Mouse (Mus musculus): ENCODE measurements at regions not wholly inside any gene's neighbourhood (a gene's known extent, or its start where the extent isn't known, plus 50 kb on each side); places are given as distances from the start of the nearest gene placed in this dataset.

DNA sequence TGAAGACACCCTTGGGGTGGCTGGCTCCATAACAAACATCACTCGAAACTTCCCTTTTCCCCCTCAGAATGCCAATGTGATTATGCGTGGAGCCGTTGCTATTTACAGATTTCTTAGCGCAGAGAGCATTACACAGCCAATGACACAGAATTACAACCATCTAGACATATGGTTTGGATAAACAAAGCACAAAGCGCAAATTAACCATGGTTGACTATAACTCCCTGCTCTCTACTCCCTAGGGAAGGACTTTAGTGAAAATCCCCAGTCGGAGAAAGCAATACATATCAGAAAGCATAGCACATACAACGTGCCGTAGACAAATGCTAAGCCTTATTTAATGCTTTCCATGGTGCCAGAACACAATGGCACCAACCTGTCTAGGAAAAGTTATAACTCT is 131.8 kb downstream of the Tshz3 start:
- ATAC-seq, result no peak

DNA sequence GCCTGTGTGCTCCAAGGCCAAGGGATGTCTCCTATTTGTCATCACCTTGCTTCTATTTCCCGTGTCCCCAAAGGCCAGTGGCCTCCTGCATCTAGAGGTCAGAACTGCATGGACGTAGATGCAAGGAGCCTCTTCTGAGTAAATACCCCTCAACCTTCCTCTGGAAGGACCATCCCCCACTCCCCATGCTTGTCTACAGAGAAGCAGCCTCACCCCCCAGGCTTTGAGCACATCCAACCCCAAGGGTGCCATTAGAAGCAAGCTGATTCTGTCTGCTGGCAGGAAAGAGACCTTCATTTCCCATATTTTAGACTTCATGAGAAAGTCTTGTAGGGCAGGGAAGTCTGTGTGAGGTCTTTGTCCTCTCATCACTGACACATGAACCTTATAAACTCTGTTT is 132.2 kb downstream of the Tshz3 start:
- no peak for ATAC-seq

DNA sequence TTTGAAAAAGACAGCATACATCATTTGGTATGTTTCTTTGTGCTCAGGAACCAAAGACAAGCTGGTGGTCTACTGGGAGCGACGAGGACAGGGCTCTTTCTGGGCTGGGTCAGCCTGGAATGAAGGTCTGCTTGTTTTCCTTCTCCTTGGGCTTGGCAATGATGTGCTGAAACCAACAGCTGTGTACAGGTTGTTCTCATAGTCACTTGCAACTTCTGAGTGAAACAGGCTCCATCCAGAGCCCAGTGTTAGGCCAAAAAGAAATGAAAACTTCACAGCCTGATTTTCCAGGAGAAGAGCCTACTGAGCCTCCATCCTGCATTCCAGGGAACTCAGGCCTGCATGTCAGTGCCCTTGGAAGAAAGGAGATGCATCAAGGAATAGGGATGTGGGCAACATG is 150.4 kb downstream of the Tshz3 start:
- no peak for ATAC-seq

DNA sequence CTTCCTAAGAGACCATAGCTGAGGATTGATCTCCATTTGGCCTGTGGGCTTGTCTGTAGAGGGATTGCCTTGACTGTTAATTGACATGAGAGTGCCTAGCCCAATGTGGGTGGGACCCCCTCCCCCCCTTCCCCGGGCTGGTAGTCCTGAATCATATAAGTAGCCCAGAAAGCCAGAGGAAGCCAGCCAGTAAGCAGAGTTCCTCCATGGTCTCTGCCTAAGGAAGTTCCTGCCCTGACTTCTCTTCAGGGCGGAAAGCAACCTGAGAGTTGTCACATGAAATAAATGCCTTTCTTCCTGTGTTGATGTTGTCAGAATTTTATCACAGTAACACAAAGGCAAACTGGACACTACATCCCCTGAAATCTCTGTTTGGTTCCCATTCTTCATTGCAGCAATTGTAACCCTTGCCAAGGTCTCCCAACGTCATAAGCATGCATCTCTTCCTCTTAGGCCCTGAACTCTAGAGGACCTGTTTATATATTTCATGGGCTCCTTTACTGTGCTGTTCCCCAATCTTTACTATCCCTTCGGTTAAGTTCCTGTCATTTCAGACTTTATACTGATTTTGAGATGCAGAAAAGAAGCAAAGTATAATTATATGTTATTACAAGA is 153.5 kb downstream of the Tshz3 start:
- no peak for ATAC-seq

DNA sequence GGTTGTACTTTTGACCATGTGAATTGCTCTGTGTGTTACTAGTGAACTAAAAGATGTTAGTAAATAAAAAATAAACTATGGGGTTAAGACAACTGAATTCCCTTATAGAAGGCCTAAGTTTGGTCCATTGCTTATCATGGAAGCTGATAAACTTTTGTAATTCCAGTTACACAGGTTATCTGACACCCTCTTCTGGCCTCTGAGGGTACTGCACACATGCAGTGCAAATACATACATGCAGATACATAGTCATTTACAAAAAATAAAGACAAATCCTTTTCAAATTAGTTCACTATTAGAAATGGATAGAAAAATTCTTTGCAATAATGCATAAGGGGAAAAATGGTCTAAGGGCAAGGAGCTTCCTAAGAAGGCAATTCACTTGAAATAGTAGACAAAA is 156.4 kb downstream of the Tshz3 start:
- ATAC-seq, result no peak

DNA sequence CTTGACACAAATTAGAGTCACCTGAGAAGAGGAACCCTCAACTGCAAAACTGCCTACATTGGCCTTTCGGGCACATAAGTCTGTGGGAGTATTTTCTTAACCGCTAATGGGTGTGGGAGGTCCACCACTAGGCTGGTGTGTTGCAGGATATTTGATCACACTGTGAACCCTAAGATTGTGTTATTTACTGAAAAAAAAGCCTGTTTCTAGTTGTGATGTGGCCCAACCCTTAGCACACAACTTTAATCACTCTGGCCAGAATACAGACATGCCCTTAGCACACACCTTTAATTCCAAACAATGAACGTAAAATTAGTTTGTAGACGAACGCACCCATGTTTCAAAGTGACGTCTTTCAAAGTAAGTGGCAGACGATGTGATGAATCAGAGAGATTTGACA is 161.5 kb downstream of the Tshz3 start:
- ATAC-seq, result no peak

DNA sequence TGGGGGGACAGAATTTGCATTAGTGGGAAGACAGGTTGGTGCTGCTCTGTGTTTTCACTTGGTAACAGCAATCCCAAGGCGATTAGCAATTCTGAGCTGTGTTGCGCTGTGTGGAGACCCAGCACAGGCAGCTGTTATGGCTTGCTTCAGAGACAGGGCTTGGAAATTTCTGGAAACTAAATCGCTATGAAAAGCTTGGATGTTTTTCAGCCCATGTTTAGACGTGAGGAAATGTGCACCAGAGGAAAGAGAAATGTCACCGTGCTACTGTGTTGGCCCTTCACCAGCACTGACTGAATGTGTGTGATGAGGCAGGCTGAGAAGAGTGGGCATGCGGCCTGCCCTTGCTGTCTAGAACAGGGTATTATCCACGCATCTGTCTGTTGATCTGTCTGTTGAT is 164.6 kb downstream of the Tshz3 start:
- no peak for ATAC-seq

DNA sequence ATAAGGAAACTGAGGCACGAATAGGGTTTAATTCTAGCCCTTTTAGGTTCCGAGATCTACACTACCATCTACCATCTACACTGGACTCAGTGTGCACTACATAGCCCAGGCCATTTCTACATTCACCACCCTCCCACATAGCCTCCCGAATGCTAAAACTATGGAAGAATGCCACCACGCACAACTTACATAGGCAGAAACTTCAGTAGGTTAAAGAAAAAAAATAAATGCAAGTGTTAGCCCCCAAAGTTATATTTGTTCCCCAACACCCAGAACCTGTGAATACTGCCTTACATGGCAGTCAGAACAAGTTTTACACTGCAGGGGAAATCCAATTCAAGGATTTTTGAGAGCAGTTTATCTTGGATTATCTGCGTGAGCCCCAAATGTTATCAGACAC is 165.8 kb downstream of the Tshz3 start:
- no peak for ATAC-seq

DNA sequence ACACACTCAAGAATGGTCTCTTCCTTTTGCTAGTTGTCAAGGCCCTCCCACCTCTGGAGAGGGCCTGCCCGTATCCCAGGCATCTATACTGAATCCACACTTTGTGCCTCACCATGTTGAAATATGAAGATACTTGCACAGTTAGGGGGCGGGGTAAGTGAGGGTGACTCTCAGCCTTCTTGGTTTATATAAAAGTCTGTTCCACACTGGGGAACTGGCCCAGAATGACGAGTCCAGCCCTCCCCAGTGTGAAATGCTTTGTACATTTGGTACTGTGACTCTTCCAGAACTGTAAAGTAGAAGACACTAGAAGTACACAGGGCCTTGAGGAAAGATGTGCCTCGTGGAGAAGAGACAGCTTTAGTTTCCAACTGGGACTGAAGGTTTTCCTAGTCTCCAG is 166.8 kb downstream of the Tshz3 start:
- ATAC-seq, result no peak

DNA sequence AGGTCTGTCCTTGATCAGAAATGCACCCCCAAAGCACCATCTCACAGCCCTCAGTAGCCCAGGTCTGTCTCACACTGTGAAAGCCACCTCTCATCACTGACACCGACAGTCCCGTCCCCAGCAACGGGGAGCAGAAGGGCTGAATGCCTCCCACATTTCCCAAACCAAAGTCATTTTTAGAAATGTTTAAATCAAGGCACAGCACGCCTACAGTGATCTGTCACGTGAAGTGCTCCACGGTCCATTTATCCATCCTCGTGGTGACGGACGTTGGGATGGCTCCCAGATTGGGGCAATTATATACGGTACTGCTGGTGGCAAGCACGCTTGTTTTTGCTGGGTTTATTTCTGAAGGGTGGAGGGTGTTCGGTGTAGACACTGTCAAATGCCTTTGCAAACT is 168.7 kb downstream of the Tshz3 start:
- no peak for ATAC-seq

DNA sequence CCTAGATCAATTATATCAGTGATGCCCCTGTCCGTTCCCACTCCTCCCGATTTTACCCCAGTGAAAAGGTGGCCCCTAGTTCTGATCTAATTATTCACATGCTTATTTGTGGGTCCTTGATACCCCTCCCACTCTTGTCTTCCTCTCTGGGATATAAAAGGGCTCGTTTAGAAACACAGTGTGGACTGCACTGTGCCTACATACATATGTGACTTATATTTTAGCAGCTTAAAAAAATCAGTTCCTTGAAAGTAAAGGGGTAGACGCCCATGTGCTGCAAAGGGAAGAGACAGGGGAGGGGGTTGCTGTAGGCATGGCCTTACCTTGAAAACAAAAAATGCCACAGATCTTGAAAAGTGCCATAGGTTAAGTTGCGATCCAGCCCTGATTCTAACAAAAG is 176.1 kb downstream of the Tshz3 start:
- ATAC-seq, result no peak

DNA sequence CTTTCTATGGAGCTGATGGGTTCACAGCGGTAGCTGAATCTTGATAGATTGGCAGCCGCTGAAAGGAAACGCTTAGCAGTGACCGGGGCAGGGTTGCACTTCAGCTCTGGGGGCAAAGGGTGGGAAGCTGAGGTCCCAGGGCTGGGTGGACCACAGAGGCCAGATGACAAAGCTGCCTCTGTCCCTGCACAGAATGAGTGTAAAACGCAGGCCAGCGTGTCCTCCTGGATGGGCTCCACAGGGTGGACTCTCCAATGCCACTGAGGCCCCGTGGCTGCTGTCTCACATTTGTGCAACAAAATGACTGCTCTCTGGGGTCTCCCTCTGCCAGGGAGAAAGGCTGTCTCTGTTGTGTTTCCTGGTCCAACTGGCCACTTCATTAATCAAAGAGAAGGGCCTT is 179.8 kb downstream of the Tshz3 start:
- ATAC-seq, result no peak

DNA sequence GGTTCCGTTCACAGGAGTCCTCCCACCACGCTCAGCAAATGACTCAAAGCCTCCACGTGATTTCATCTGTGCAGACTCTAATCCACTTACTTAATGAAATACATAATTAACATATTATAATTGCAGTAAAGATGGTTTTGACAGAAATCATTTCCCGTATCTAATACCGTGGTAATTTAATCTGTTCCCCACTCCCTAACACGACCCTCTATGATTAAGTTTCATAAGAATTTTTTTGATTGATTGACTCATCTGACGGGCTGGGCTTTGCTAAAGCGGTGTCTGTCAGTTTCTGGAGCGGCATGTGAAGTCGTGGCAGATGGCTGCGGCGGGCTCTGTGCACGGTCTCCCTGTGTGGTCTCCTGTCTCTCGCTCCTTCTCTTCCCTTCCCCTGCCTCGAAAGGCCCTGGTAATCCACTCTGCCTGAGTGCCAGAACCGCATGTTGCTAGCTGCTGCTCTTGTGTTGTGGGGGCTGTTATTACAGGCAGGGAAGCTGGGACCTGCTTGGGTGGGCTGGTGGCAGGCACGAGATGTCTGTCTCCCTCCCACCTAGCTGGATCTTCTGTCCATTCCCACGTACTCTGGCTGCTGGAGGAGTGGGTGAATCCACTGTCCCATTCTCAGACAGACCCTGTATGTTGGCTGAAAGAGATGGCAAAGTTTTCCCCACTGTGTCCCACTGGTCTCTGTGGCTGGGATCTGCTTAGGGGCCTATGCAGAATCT is 195.0 kb downstream of the Tshz3 start:
- no peak for ATAC-seq

DNA sequence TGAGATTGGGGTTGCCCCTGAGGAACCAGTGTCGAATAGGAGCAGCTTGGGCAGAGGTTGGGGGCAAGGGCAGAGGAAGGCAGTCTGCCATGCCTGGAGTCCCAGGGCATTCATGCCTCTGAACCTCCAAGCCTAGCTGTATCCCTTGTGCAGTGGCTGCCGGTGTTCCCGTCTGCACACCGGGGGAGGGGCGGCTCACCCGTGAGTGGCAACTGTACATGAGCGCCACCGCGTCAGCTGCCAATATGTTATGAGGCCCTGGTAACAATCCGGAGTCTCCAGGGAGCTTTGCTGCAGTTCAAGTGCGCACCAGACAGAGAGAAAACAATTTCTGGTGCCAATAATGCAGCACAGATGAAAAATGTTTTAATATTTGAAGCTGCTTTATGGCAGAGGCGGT is 198.4 kb downstream of the Tshz3 start:
- ATAC-seq, result no peak

DNA sequence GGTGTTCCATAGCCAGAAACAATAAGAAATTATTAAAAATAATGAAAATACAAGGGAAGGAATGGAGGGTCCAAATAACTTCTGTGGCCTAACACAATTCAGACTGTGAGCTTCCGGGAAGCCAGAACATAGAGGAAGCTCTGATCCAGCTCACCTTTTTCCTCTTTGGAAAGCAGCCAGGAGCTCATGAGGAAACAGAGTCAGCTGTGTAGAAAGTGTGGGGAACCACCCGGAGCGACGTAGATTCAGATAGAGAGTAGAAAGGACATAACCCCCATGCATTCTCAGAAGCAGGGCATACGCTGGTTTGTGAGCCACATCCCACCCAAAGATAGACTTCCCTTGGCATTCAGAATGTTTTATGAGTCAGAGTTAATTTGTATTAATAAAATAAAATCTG is 203.6 kb downstream of the Tshz3 start:
- ATAC-seq, result no peak

DNA sequence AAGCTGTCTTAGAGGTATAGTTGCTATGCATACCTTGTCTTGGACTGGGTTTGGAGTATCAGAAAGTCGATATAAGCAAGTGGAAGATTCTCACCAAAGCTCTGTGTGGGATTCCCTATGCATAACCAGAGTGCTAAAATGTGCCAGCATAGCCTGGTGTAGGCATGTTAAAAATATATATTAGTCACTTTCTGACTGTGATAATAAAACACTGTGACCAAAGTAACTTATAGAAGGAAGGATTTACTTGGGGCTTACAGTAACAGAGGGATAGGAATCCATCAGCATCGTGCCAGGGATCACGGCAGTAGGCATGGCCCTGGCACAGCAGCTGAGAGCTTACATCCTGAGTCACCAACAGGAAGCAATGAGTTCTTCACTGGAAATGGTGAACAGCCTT is 215.4 kb downstream of the Tshz3 start:
- no peak for ATAC-seq

DNA sequence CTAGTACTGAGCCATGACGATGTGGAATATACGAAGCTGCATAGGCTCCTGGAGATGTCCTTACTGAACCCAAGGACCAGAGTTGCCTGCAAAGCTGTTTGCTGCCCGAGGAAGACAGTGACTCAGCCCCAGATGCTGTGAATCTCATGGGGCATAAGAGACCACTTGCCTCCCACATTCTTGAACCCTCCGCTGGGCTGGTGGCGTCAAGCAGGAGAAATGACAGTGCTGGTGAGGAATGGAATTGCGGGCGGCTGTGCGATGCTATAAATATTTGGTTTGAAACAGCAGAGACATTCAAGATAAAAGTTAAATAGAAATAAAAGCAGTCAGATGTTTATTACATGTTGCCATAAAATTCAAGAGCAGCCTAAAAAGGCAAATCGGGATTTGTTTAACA is 216.3 kb downstream of the Tshz3 start:
- ATAC-seq, result no peak

DNA sequence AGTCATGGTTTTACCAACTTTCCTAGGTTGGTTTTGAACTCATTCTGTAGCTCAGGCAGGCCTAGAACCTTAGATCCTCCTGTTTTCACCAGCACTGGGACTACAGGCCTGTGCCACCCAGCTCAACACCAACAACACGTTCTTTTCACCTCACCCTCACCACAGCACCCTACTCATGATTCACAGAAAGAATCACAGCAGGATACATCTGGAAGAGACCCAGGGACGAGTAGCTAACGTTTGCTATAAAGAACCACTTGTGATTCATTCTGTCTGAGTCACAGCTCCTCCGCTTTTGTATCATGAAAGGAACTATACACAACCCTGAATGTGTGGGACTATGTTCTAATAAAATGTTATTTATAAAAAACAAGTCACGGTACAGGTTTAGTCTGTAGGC is 217.3 kb downstream of the Tshz3 start:
- no peak for ATAC-seq

DNA sequence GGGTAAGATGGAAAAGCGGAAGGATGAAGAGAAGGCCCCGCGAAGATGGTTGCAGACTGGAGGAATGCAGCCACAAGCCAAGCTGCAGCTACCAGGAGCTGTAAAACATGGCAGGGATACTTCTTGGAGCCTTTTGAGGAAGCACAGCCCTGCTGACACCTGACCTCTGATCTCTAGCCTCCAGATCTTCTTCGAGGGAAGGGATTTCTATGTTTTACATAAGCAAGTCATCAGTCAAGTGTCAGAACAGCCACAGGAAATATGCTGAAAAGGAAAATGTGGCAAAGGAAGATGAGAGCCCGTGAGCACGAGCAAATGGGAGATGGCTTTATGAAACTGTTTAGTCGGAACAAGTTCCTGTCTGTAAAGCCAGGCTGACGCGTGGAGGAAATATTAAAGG is 219.1 kb downstream of the Tshz3 start:
- ATAC-seq, result no peak

DNA sequence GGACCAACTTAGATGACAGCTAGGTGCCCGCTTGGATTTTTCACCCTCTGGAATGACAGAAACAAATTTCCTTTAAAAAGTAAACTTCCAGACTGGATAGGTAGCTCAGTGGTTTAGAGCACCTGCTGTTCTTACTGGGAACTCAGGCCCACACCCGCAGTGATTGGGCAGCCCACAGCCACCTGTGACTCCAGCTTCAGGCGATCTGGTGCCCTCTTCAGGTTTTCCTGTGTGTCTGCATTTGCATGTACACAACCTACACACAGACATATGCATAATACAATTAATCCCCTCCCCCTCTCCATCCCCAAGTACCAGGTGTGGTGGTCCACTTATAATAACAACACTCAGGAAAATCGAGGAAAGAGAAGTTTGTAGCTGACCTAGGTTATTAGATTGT is 221.5 kb downstream of the Tshz3 start:
- no peak for ATAC-seq

DNA sequence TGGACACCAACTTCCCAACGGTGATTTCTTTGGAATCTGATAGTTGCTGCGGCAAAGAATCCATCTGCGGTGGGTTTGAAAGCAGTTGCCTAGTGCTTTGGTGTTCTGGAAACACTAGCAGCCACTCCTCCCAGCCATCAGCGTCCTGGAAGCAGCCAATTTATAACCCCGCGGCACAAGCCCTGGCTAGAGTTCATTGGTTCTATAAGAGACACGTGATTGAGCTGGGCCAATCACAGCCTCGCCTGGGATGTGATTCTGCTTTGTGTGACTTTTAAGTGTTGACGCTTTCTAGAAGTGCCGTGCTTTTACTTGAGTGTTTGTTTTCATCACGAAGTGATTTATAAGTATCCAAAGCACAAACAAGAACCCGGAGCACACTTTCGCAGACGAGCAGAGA is 223.1 kb downstream of the Tshz3 start:
- ATAC-seq, result no peak

DNA sequence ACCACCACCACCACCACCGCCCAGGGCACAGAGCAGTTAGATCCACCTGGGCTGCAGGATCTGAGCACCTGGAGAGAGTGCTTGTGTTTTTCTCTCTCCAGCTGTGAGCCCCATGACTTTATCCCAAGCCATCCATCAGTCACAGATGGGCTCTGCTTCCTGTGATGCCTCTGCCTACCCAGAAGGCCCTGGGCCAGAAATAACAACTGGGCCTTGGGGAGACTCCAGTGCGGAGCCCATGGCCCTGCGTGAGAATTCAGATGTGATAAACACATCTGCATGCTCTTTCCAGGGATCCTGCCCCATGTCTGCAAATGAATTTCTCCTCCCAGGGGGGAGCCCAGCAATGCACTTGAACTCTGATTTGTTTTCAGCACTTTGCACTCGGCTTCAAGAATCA is 235.6 kb downstream of the Tshz3 start:
- no peak for ATAC-seq

DNA sequence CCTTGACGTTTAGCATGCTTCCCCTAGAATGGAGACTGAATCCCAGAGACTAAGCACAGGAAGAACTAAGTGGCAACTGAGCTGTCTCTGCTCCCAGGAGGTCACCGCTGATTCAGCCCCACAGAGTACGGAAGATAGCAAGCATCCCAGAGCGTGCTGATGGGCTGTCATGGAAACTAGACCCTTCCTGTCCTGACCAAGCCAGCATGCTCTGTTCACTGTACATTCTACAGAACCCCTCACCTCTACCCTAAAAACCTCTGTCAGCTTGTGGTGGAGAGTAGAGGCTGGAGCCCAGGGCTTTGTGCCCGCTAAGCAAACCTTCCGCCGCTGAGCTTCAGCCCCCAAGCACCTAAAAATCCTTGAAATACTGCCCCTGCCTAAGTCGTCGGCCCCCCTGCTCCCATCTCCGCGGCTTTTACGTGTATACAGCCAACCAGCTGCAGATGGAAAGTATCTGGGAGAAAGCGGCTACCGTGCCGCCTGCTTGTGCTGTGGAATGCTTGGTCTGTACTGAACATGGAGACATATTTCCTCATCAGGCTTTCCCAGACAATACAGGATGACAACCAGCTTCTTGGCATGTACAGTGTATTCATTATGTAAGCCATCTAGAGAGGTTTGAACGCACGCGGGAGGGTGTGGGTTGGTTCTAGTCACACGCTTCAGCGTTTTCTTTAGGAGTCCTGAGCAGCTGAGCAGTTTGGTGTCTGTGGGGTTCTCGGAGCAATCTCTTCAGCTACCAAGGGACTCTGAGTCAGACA is 237.1 kb downstream of the Tshz3 start:
- no peak for ATAC-seq

DNA sequence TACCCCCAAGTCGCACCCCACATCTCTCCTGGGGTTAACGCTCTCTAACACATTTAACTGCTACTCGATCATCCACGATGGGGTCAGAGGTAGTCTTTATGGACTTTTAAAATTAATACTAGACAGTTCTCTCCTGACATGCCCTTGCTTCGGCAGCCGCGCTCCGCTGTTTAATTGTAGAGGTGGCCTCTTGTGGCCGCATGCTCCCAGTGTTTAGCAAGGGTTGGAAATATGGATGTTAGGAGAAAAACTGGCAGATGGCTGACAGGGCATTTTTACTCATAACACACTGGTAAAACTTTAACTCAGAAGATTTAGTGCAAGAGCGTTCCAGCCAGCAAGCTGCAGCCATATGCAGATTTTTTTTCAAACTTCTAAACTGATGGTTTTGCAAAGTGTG is 242.7 kb downstream of the Tshz3 start:
- ATAC-seq, result no peak
